Mouse (Mus musculus) Patski (cell line): ENCODE results near the gene Nop2. TPM values are rescaled to one million over a fixed set of nuclear protein-coding genes. Genes with fewer than 3 reads are reported as not detected.

Experiments used
- ATAC-seq: fragments of 100-300 bp; one replicate; pipeline ENCODE4 v1.8.0; 2021
- CTCF ChIA-PET: fragments of 350-600 bp; sonication (Branson Sonifier 250); formaldehyde crosslinking; loops from one replicate; lab custom pipeline; 2022; ENCODE audit warnings: inconsistent platforms; lab: Charles Lee
- POLR2A ChIA-PET: fragments of 350-600 bp; sonication (Branson Sonifier 250); formaldehyde crosslinking; loops from one replicate; lab custom pipeline; 2022; ENCODE audit warnings: antibody characterized with exemption, inconsistent platforms; lab: Charles Lee
- DNase-seq: peaks from one replicate; pipeline ENCODE4 v3.0.0-alpha.2; 2011; ENCODE audit warnings: low read depth, low spot score
- H3K27me3 ChIP-seq: fragments of 371-371 bp; one replicate; pipeline ENCODE4 v1.5.1; 2021
- CTCF ChIP-seq: fragments of 100-300 bp; IDR thresholded peaks from one replicate; pipeline ENCODE4 v1.5.1; 2021
- in situ Hi-C: fragments of 300-500 bp; cut with MboI; formaldehyde crosslinking; loops from 3 replicates; pipeline ENCODE4 v1.11.1; 2018; ENCODE audit warnings: low pct_unique_long_range_greater_than_20kb, mixed read lengths
- polyA plus RNA-seq: library from polyadenylated mRNA; unstranded; gene quantifications from one replicate; pipeline ENCODE4 v1.2.3, GENCODE M21; 2021

Nop2 gene
- polyA plus RNA-seq, 1 experiment from 2014 or later = 65.0 TPM

DNA sequence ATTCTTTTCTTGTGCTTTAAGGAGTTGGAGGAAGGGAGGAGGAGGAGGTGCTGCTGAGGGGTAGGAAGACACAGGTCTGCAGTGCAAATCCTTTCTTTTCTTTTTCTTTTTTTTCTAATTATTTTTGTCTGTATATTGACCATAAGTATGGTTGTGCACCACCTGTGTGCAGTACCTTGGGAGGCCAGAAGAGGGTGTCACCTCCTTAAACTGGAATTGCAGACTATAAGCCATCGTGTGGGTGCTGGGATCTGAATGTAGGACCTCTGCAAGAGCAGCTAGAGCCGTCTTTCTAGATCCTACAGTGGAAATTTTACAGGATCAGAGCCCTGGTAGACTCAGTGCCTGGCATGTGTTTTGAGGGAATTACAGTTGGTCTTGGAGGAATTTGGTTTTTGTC is 24.0 kb upstream of the Nop2 start:
- ATAC-seq (no peak), DNase-seq (no peak)
- in situ Hi-C loops = no loop called here
- TF ChIP-seq CTCF = no peak
- POLR2A ChIA-PET = interaction anchor here (2.3 kb wide), 1 partner anchor 9 kb away, joined by 7 read pairs; no protein-coding TSS in a partner anchor
- CTCF ChIA-PET = interaction anchor here (1.2 kb wide), 1 partner anchor 10 kb away, joined by 3 read pairs; no protein-coding TSS in a partner anchor
- H3K27me3 ChIP-seq = no peaks in the 10 kb centered on the region

DNA sequence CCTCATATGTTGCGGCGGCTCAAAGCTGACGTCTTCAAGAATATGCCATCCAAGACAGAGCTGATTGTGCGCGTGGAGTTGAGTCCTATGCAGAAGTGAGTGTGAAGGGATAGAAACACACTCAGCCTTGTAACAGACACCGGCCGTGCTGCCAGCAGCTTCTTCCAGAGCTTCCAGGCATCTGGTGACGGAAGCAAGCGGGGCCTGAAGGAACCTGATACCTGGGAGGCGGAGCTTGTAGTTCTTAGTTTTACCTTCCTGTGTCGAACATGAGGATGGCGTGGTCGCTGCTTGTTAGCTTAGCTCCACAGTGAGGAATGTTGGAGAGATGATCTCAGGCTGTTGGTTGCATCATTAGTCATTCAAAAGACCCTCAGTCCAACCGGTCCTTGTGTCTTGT is 22.3 kb upstream of the Nop2 start:
- CTCF ChIA-PET = interaction anchor here (0.8 to 3.5 kb wide), 3 partner anchors 9 to 31 kb away, joined by 3 to 19 read pairs (median 5); no protein-coding TSS in a partner anchor
- no peak for TF ChIP-seq CTCF
- in situ Hi-C loops = no loop called here
- ATAC-seq (no peak), DNase-seq (no peak)
- POLR2A ChIA-PET = interaction anchor here (2.1 kb wide), 1 partner anchor 10 kb away, joined by 8 read pairs; no protein-coding TSS in a partner anchor
- H3K27me3 ChIP-seq = no peaks in the 10 kb centered on the region

DNA sequence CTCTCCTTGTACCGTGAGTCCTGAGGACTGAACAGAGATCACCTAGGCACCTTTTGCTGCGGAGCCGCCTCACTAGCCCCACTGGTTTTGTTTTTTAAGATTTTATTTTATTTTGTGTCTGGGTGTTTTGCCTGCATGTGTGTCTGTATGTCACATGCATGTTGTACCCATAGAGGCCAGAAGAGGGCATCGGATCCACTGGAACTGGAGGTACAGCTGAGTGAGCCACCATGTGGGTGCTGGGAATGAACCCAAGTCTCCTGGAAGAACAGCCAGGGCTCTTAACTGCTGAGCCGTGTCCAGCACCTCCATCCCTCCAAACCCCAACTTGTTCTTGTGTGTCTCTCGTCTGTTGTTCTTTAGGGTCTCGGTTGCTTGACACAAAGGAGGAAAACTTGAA is 20.8 kb upstream of the Nop2 start:
- DNase-seq (no peak), ATAC-seq (no peak)
- no peaks in the 10 kb centered on the region for H3K27me3 ChIP-seq
- peak; percentile 77 for TF ChIP-seq CTCF
- in situ Hi-C loops = no loop called here
- ChIA-PET CTCF (interaction anchor here (0.7 to 3.5 kb wide), 6 partner anchors 9 to 49 kb away, joined by 3 to 25 read pairs (median 3); no protein-coding TSS in a partner anchor), POLR2A (no interaction called here)

DNA sequence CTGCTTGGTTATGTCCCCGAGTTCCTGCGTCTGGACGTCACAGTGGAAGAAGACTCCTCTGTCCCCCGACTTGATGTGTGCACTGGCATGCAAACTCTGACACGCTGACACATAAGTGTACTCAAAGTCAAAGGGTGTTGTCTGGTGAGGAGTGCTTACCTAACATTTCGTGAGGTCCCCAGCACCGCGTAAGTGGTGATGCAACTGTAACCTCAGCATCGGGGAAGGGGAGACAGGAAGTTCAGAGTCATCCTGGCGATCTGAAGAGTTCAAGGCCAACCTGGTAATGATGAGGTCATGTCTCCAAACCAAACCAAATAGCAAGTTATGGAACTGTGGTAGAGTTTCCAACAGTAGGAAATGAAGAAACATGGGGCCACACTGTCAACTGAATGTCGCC is 19.2 kb upstream of the Nop2 start:
- POLR2A ChIA-PET = no interaction called here
- in situ Hi-C loops = no loop called here
- TF ChIP-seq CTCF = no peak
- CTCF ChIA-PET = interaction anchor here (3.5 kb wide), 1 partner anchor 11 kb away, joined by 19 read pairs; no protein-coding TSS in a partner anchor
- no peak for ATAC-seq
- DNase-seq = no peak
- H3K27me3 ChIP-seq = no peaks in the 10 kb centered on the region

DNA sequence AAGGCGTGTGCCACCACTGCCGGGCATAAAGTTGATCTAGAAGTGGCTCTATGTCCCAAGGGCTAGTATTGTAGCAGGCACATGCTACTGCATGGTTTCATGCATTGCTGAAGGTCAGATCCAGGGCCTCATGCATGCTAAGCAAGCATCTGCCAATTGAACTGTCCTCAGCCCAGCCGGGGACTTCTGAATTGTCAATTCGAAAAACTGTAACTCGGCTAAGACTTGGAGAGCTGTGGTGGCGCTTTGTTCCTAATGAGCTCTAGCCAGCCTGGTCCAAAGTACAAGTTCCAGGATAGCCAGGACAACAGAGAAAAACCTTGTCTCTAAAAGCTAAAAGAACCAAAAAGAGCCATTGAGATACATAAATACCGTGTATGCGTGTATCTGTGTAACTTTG is 12.3 kb upstream of the Nop2 start:
- in situ Hi-C loops = no loop called here
- no peak for TF ChIP-seq CTCF
- DNase-seq (no peak), ATAC-seq (no peak)
- POLR2A ChIA-PET = interaction anchor here (0.6 kb wide), 1 partner anchor 177 kb away, joined by 3 read pairs; no protein-coding TSS in a partner anchor
- CTCF ChIA-PET = no interaction called here
- no peaks in the 10 kb centered on the region for H3K27me3 ChIP-seq

DNA sequence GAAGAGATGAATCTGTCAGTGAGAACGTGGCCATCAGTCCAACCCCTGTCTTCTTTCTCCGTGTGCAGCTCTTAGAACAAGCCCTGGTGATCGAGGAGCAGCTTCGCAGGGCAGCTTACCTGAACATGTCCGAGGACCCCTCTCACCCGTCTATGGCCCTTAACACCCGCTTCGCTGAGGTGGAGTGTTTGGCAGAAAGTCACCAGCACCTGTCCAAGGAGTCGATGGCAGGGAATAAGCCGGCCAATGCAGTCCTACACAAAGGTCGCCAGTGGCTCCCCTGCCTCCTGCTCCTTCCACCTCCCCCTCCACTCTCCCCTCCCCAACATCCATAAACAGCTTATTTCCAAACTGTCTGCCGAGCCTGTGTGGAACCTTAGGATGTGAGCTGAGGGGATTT is 3.0 kb upstream of the Nop2 start:
- ATAC-seq (no peak), DNase-seq (no peak)
- ChIA-PET CTCF (interaction anchor here (0.8 to 1.4 kb wide), 2 partner anchors 14 to 23 kb away, joined by 3 to 5 read pairs; no protein-coding TSS in a partner anchor), POLR2A (no interaction called here)
- in situ Hi-C loops = no loop called here
- no peaks in the 10 kb centered on the region for H3K27me3 ChIP-seq
- no peak for TF ChIP-seq CTCF

DNA sequence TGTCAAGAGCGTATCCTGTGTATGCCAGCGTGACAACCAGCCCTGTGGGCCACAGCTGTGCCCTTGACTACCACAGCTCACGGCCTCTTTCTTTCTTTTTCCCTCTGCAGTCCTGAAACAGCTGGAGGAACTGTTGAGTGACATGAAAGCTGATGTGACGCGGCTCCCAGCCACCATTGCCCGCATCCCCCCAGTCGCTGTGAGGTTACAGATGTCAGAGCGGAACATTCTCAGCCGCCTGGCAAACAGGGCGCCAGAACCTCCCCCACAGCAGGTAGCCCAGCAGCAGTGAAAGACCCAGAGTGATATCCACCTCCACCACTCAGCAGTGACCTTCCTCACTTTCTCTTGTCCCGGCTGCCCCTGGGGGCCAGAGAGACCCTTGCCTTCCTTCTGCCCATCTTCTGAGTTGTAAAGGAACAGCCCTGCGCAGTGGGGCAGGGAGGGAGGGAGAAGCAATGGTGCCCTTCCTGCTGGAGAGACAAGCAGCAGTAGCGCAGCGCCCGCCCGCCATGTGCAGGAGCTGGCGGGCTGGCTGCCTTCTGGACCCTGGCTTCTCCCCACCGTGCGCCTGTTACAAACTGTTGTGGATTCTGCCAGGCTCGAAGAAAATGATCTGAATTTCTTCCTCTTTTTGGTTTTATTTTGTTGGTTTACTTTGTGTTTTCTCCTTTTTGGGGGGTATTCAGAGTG is 1.9 kb upstream of the Nop2 start:
- POLR2A ChIA-PET = interaction anchor here (0.5 to 0.6 kb wide), 2 partner anchors 164 to 195 kb away, joined by 3 read pairs; partner anchors contain the start of gene Cops7a
- DNase-seq (no peak), ATAC-seq (no peak)
- CTCF ChIA-PET = interaction anchor here (0.8 to 1.4 kb wide), 2 partner anchors 15 to 22 kb away, joined by 3 to 5 read pairs; no protein-coding TSS in a partner anchor
- in situ Hi-C loops = loop anchor here (10.0 kb wide), 1 partner anchor 225 kb away; no protein-coding TSS in a partner anchor
- no peak for TF ChIP-seq CTCF
- no peaks in the 10 kb centered on the region for H3K27me3 ChIP-seq

DNA sequence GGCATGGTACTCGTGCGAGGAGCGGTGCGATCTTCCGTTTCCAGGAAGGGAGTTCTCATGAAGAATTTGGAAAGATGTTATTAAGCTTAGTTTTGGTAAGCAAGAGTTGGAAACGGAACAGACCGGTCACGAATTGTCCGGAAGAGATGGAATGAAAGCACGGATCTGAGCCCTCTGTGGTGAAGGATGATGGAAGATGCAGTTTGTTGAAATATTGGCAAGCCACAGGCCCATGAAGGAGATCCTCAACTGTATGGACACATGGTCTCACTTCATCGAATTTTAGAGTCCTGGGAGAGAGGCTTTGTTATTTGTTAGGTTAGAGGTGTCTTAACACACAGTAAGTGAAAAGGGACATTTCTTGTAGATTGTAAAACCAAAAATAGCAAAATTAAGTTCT is 761 bp downstream of the Nop2 start:
- POLR2A ChIA-PET = interaction anchor here (0.6 kb wide), 2 partner anchors 98 to 139 kb away, joined by 3 read pairs; no protein-coding TSS in a partner anchor
- ATAC-seq (no peak), DNase-seq (no peak)
- no peak for TF ChIP-seq CTCF
- in situ Hi-C loops = loop anchor here (10.0 kb wide), 1 partner anchor 222 kb away; no protein-coding TSS in a partner anchor
- CTCF ChIA-PET = interaction anchor here (1.7 kb wide), 1 partner anchor 15 kb away, joined by 5 read pairs; no protein-coding TSS in a partner anchor
- no peaks in the 10 kb centered on the region for H3K27me3 ChIP-seq

DNA sequence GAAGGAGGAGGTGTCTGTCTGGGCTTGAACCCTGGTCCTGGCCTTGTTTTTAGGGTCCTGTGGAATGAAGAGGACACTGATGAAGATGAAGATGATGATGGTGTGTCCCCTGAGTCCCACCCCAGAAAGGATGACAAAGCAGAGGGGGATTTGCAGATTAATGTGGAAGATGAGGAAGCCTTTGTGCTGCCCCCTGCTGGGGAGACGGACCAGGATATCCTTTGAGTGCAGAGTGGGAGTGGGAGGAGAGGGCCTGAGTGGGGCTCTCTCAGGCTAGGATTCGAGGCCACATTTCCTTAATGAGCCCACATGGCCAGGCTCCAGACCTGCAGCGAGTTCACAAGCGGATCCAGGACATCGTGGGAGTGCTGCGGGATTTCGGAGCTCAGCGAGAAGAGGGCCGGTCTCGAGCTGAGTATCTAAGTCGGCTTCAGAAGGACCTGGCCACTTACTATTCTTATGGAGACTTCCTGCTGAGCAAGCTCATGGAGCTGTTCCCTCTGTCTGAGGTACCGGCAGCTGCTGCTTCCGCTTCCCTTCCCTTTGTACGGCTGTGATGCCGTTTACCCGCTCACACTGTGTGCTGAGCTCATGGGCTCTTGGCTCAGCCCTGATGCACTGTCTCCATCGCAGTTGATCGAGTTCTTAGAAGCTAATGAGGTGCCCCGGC is 5.4 kb downstream of the Nop2 start:
- in situ Hi-C loops = loop anchor here (10.0 kb wide), 1 partner anchor 218 kb away; no protein-coding TSS in a partner anchor
- no peak for TF ChIP-seq CTCF
- H3K27me3 ChIP-seq = no peaks in the 10 kb centered on the region
- ATAC-seq (no peak), DNase-seq (no peak)
- ChIA-PET CTCF (interaction anchor here (1.0 to 3.0 kb wide), 3 partner anchors 12 to 25 kb away, joined by 3 to 17 read pairs (median 7); no protein-coding TSS in a partner anchor), POLR2A (no interaction called here)

DNA sequence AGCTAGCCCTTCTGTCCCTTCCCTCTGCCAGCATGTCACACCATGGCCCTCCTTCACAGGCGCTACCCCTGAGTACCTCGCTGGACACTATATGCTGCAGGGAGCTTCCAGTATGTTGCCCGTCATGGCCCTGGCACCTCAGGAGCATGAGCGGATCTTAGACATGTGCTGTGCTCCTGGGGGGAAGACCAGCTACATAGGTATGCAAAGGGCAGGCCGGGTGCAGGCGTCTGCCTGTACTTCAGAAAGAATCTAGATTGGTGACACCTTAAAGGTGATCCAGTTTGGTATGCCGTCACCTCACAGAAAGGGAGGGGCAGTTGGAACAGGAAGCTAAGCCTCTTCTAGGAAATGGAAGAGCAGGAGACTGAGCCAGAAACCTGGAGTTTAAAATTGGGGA is 8.0 kb downstream of the Nop2 start:
- ATAC-seq (no peak), DNase-seq (no peak)
- H3K27me3 ChIP-seq = no peaks in the 10 kb centered on the region
- in situ Hi-C loops = loop anchor here (10.0 kb wide), 1 partner anchor 215 kb away; no protein-coding TSS in a partner anchor
- POLR2A ChIA-PET = interaction anchor here (0.6 to 1.2 kb wide), 2 partner anchors 12 to 21 kb away, joined by 3 to 4 read pairs; no protein-coding TSS in a partner anchor
- no peak for TF ChIP-seq CTCF
- CTCF ChIA-PET = interaction anchor here (1.4 kb wide), 1 partner anchor 132 kb away, joined by 6 read pairs; no protein-coding TSS in a partner anchor
